In the genomic region with DNA sequence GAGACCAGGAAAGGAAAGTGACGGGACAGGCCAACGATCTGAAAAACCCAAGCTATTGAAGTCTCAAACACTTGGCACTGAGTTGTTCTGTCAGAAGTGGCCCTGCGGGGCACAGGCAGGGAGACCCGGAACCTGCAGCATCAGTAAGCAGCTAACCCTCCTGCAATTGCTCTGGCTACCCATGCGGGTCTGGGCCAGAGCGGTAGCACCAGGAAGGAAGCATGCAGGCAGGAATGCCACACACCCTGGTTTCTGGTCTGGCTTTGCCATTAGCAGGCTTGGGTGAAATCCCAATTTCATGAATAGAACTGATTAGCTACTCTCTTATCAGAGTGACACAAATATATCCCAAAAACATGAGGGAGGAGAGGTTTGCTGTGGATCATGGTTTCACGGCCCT, we compare ENCODE assay signal across 13 mouse cellular contexts. TPM values are rescaled to one million over a fixed set of nuclear protein-coding genes. Genes with fewer than 3 reads are reported as not detected.
A peak's percentile ranks its signal among the peaks of the same experiment; 100 is the strongest.
DNase-seq lines count a peak whose midpoint lies in the region; ATAC-seq lines count a peak whose summit lies in the region.
"Had no signal": no experiment of that assay in that cellular context is flagged by ENCODE, and none has a peak within 500 bp of the region (broad histone marks: within the 10 kb centered on the region; RNA-seq: fewer than 3 reads in every experiment).

No protein-coding gene starts in this region.

- 74% methylated on average over 7 of the region's 7 CpGs for WGBS in hindbrain, embryonic 12.5 days
- WGBS in hindbrain, embryonic 16.5 days = 69% methylated on average over 7 of the region's 7 CpGs
- 63% methylated on average over 7 of the region's 7 CpGs for WGBS in forebrain, embryonic 14.5 days
- 78% methylated on average over 7 of the region's 7 CpGs for WGBS in hindbrain, embryonic 15.5 days

- H3K4me3 ChIP-seq in hindbrain, embryonic 12.5 days = no peak overlapping the region
- no peak overlapping the region for H3K4me3 ChIP-seq in hindbrain, embryonic 16.5 days (ENCODE audit: low read length)
- H3K4me3 ChIP-seq in forebrain, embryonic 14.5 days (ENCODE audit: low read depth, low read length) = no peak overlapping the region
- H3K4me3 ChIP-seq in hindbrain, embryonic 15.5 days = no peak overlapping the region
- H3K4me3 ChIP-seq: limb, embryonic 13.5 days; myocyte had no signal

- DNase-seq in CD4-positive helper T cell, adult 2 months (ENCODE audit: low read depth, low spot score) = peak; percentile 28
- no peak for DNase-seq in forebrain, embryonic 14.5 days (ENCODE audit: low spot score)
- no peak for DNase-seq in layer of hippocampus, adult 9-10 months (ENCODE audit: low spot score)
- no peak for DNase-seq in kidney, adult 9 months
- DNase-seq in cerebellum, adult 18-20 months = no peak
- DNase-seq: cerebellum, postnatal 10 days; kidney, adult 8-10 months; right cerebral cortex, postnatal 25 days had no signal

- H3K27ac ChIP-seq in hindbrain, embryonic 12.5 days = peak overlapping the region; percentile 26; the same call in 1 of the 2 replicates
- H3K27ac ChIP-seq in hindbrain, embryonic 16.5 days (ENCODE audit: low read depth, low read length) = no peak overlapping the region; the same call in 1 of the 2 replicates
- H3K27ac ChIP-seq in forebrain, embryonic 14.5 days (ENCODE audit: low read depth, low read length) = no peak overlapping the region
- H3K27ac ChIP-seq in hindbrain, embryonic 15.5 days (replicated peaks) = 0 out of 2 replicates have a peak overlapping the region, but pooled peaks have one; percentile 26
- H3K27ac ChIP-seq: limb, embryonic 13.5 days had no signal

- no peaks in the 10 kb centered on the region for H3K9me3 ChIP-seq in hindbrain, embryonic 12.5 days (replicated peaks)
- H3K9me3 ChIP-seq in hindbrain, embryonic 16.5 days (ENCODE audit: control insufficient read depth, low read length) = no peaks in the 10 kb centered on the region
- H3K9me3 ChIP-seq in forebrain, embryonic 14.5 days (replicated peaks; ENCODE audit: control insufficient read depth, low read length) = no peaks in the 10 kb centered on the region
- H3K9me3 ChIP-seq in hindbrain, embryonic 15.5 days = no peaks in the 10 kb centered on the region
- H3K9me3 ChIP-seq: limb, embryonic 13.5 days had no signal

- peaks cover 18% of the 10 kb centered on the region for H3K36me3 ChIP-seq in hindbrain, embryonic 12.5 days
- peaks cover 13% of the 10 kb centered on the region for H3K36me3 ChIP-seq in hindbrain, embryonic 16.5 days (ENCODE audit: control insufficient read depth, insufficient read depth, low read length)
- peaks cover 29% of the 10 kb centered on the region for H3K36me3 ChIP-seq in forebrain, embryonic 14.5 days (ENCODE audit: control insufficient read depth, insufficient read depth, low read length)
- peaks cover 15% of the 10 kb centered on the region; the same call in 1 of the 2 replicates for H3K36me3 ChIP-seq in hindbrain, embryonic 15.5 days

- H3K27me3 ChIP-seq in hindbrain, embryonic 12.5 days = no peaks in the 10 kb centered on the region
- H3K27me3 ChIP-seq in hindbrain, embryonic 16.5 days (replicated peaks; ENCODE audit: control insufficient read depth, insufficient read depth, low read length) = no peaks in the 10 kb centered on the region
- H3K27me3 ChIP-seq in forebrain, embryonic 14.5 days (replicated peaks; ENCODE audit: control insufficient read depth, insufficient read depth, low read length) = no peaks in the 10 kb centered on the region
- no peaks in the 10 kb centered on the region for H3K27me3 ChIP-seq in hindbrain, embryonic 15.5 days
- H3K27me3 ChIP-seq: limb, embryonic 13.5 days had no signal

- no peak overlapping the region for H3K9ac ChIP-seq in hindbrain, embryonic 12.5 days
- no peak overlapping the region for H3K9ac ChIP-seq in hindbrain, embryonic 16.5 days (ENCODE audit: low read depth, low read length)
- H3K9ac ChIP-seq in forebrain, embryonic 14.5 days (ENCODE audit: low read length) = peak overlapping the region; percentile 29; the same call in 1 of the 2 replicates
- no peak overlapping the region for H3K9ac ChIP-seq in hindbrain, embryonic 15.5 days
- H3K9ac ChIP-seq: limb, embryonic 13.5 days had no signal

- ATAC-seq in hindbrain, embryonic 12.5 days (ENCODE audit: low FRiP score) = no peak
- ATAC-seq in hindbrain, embryonic 16.5 days = no peak
- peak; percentile 19; the same call in 1 of the 2 replicates for ATAC-seq in forebrain, embryonic 14.5 days
- peak; percentile 34; the same call in 1 of the 2 replicates for ATAC-seq in hindbrain, embryonic 15.5 days (ENCODE audit: low FRiP score, low read depth)

- H3K4me2 ChIP-seq in hindbrain, embryonic 12.5 days (replicated peaks) = no peak overlapping the region
- no peak overlapping the region for H3K4me2 ChIP-seq in hindbrain, embryonic 16.5 days (ENCODE audit: low read length)
- no peak overlapping the region for H3K4me2 ChIP-seq in forebrain, embryonic 14.5 days (ENCODE audit: low read length)
- no peak overlapping the region for H3K4me2 ChIP-seq in hindbrain, embryonic 15.5 days

- H3K4me1 ChIP-seq in hindbrain, embryonic 12.5 days = peaks cover 5% of the 10 kb centered on the region; the same call in 1 of the 2 replicates
- H3K4me1 ChIP-seq in hindbrain, embryonic 16.5 days (ENCODE audit: control insufficient read depth, insufficient read depth, low read depth, low read length) = peaks cover 3% of the 10 kb centered on the region; the same call in 1 of the 2 replicates
- peaks cover 4% of the 10 kb centered on the region; the same call in 1 of the 2 replicates for H3K4me1 ChIP-seq in forebrain, embryonic 14.5 days (ENCODE audit: control insufficient read depth, insufficient read depth, low read length)
- H3K4me1 ChIP-seq in hindbrain, embryonic 15.5 days (replicated peaks) = peaks cover 5% of the 10 kb centered on the region; the same call in 1 of the 2 replicates

RNA-seq across cellular contexts. Expression of a gene that starts 30.5 kb away (rescaled TPM):
- polyA plus RNA-seq in hindbrain, embryonic 12.5 days (2016; fragmentation: Nextera tagmentation; extraction: Ambion mirVana) = 32.4 and 41.0 TPM in 2 replicates
- polyA plus RNA-seq in hindbrain, embryonic 16.5 days (2015; fragmentation: Nextera tagmentation; extraction: Ambion mirVana) = 49.0 and 59.3 TPM in 2 replicates
- polyA plus RNA-seq in forebrain, embryonic 14.5 days (2014; fragmentation: Nextera tagmentation; extraction: Ambion mirVana) = 68.7 and 81.5 TPM in 2 replicates
- polyA plus RNA-seq in hindbrain, embryonic 15.5 days (2015; fragmentation: Nextera tagmentation; extraction: Ambion mirVana) = 40.4 and 41.1 TPM in 2 replicates

RNA-seq across cellular contexts. Expression of a gene that starts 58.6 kb away (rescaled TPM):
- polyA plus RNA-seq in hindbrain, embryonic 12.5 days (2016; fragmentation: Nextera tagmentation; extraction: Ambion mirVana) = 33.9 and 39.4 TPM in 2 replicates
- 15.6 and 17.3 TPM in 2 replicates for polyA plus RNA-seq in hindbrain, embryonic 16.5 days (2015; fragmentation: Nextera tagmentation; extraction: Ambion mirVana)
- polyA plus RNA-seq in forebrain, embryonic 14.5 days (2014; fragmentation: Nextera tagmentation; extraction: Ambion mirVana) = 22.9 TPM in 2 replicates
- polyA plus RNA-seq in hindbrain, embryonic 15.5 days (2015; fragmentation: Nextera tagmentation; extraction: Ambion mirVana) = 20.3 and 21.4 TPM in 2 replicates

Comparison
In these comparisons a context has a peak if more than half of its experiments do, and no peak if none do; other contexts are left out.
1. ATAC-seq: peak in forebrain, embryonic 14.5 days (single experiment) and hindbrain, embryonic 15.5 days (single experiment); none in hindbrain, embryonic 12.5 days (single experiment) and hindbrain, embryonic 16.5 days (single experiment).
2. H3K27ac ChIP-seq: peak in hindbrain, embryonic 12.5 days (single experiment) and hindbrain, embryonic 15.5 days (single experiment); none in hindbrain, embryonic 16.5 days (single experiment) and forebrain, embryonic 14.5 days (single experiment).